Mouse (Mus musculus) heart, embryonic 12.5 days (tissue): Measurements from ENCODE around the gene Coro1b. TPM values are rescaled to one million over a fixed set of nuclear protein-coding genes. Genes with fewer than 3 reads are reported as not detected.

Source experiments
- ATAC-seq: fragments of 200-750 bp; cut with Nextera tagmentation; 2 replicates; pipeline ENCODE4 v1.8.0; 2017; ENCODE audit warnings: moderate TSS enrichment, moderate library complexity; ENCODE audit not compliant: insufficient number of reproducible peaks, low FRiP score
- H3K27ac ChIP-seq: fragments of 300-500 bp; sonication (generic); 2 replicates; pipeline ENCODE4 v1.5.1; 2016; ENCODE audit warnings: mild to moderate bottlenecking, moderate library complexity; ENCODE audit not compliant: poor library complexity, severe bottlenecking
- H3K27me3 ChIP-seq: fragments of 300-500 bp; sonication (generic); replicated peaks from 2 replicates; pipeline ENCODE4 v1.6.1; 2016; ENCODE audit warnings: mild to moderate bottlenecking, moderate library complexity
- H3K36me3 ChIP-seq: fragments of 300-500 bp; sonication (generic); 2 replicates; pipeline ENCODE4 v1.6.1; 2016; ENCODE audit warnings: mild to moderate bottlenecking, moderate library complexity
- H3K4me1 ChIP-seq: fragments of 300-500 bp; sonication (generic); replicated peaks from 2 replicates; pipeline ENCODE4 v1.6.1; 2016; ENCODE audit warnings: mild to moderate bottlenecking
- H3K4me2 ChIP-seq: fragments of 300-500 bp; sonication (generic); 2 replicates; pipeline ENCODE4 v1.6.1; 2016; ENCODE audit warnings: mild to moderate bottlenecking, moderate library complexity
- H3K4me3 ChIP-seq: fragments of 300-500 bp; sonication (generic); 2 replicates; pipeline ENCODE4 v1.5.1; 2016; ENCODE audit warnings: mild to moderate bottlenecking
- H3K9ac ChIP-seq: fragments of 300-500 bp; sonication (generic); 2 replicates; pipeline ENCODE4 v1.6.1; 2016; ENCODE audit warnings: mild to moderate bottlenecking, moderate library complexity
- H3K9me3 ChIP-seq: fragments of 300-500 bp; sonication (generic); replicated peaks from 2 replicates; pipeline ENCODE4 v1.6.1; 2016; ENCODE audit warnings: mild to moderate bottlenecking, moderate library complexity
- WGBS: fragments of 180-500 bp; shearing (Covaris S2); methylation state at CpG from one replicate; pipeline ENCODE4 v1.1.7; 2016; 5-methylcytosine and 5-hydroxymethylcytosine counted together
- polyA plus RNA-seq: library from polyadenylated mRNA; unstranded; fragments of >200 nt; fragmentation: Nextera tagmentation; extraction: Ambion mirVana; gene quantifications from 2 replicates; pipeline ENCODE4 v1.2.1, GENCODE M21; 2016

Gene Coro1b
- polyA plus RNA-seq, 1 experiment from 2014 or later: 122 TPM

DNA sequence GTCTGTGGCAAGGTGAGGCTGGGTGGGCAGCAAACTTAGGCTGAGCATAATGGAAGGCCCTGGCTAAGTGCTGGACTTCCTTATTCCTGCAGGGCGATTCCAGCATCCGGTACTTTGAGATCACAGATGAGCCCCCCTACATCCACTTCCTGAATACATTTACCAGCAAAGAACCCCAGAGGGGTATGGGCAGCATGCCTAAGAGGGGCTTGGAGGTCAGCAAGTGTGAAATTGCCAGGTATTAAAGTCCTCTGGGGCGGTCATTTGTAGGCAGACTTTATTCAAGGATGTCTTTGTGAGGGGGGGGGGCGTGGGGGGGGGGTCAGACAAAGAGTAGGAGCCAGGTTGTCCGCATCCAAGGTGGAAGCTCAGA, 3.1 kb downstream of the Coro1b start:
- 72% methylated on average over 5 of the region's 5 CpGs for WGBS
- Histone ChIP-seq H3K36me3 (peaks cover 52% of the 10 kb centered on the region), H3K27me3 (no peaks in the 10 kb centered on the region), H3K4me3 (no peak overlapping the region), H3K9me3 (no peaks in the 10 kb centered on the region), H3K4me1 (peaks cover 57% of the 10 kb centered on the region), H3K4me2 (no peak overlapping the region), H3K9ac (peak overlapping the region; percentile 7; the same call in 1 of the 2 replicates), H3K27ac (no peak overlapping the region)
- ATAC-seq: no peak

DNA sequence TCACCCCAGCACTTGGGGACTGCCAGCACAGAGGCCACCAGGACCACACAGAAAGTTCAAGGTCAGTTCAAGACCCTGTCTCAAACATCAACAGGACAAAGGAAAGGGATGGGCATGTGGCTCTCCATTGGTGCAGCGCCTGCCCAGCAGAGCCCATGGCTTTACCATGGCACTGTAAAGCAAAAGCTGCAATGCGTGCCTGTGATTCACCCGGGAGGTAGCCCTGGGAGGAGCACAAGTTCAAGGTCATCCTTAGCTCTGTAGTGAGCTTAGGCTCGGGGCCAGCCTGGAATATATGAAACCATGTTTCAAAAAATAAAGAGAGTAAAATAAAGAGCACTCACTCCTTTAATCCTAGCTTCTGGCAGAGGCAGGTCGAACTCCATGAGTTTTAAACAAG, 3.5 kb downstream of the Coro1b start:
- no peak overlapping the region for H3K9ac ChIP-seq

GRCm38 (mm10) chr19:4152445-4153231, 4.2 kb downstream of the Coro1b start:
- Histone ChIP-seq H3K9me3 (no peaks in the 10 kb centered on the region), H3K4me3 (no peak overlapping the region), H3K27me3 (no peaks in the 10 kb centered on the region), H3K27ac (no peak overlapping the region), H3K36me3 (peaks cover 63% of the 10 kb centered on the region), H3K4me1 (peaks cover 57% of the 10 kb centered on the region), H3K9ac (no peak overlapping the region), H3K4me2 (no peak overlapping the region)
- ATAC-seq: no peak
- 84% methylated on average over 8 of the region's 8 CpGs for WGBS

More for the DNA sequence above, 3.5 kb downstream of the Coro1b start:
- H3K4me1 ChIP-seq: peaks cover 57% of the 10 kb centered on the region
- ATAC-seq: no peak
- H3K27me3 ChIP-seq: no peaks in the 10 kb centered on the region
- peak overlapping the region; percentile 4; the same call in 1 of the 2 replicates for H3K27ac ChIP-seq
- H3K9me3 ChIP-seq: no peaks in the 10 kb centered on the region
- no peak overlapping the region for H3K4me3 ChIP-seq
- whole genome bisulfite sequencing: 85% methylated on average over 5 of the region's 5 CpGs
- H3K4me2 ChIP-seq: no peak overlapping the region
- H3K36me3 ChIP-seq: peaks cover 56% of the 10 kb centered on the region

DNA sequence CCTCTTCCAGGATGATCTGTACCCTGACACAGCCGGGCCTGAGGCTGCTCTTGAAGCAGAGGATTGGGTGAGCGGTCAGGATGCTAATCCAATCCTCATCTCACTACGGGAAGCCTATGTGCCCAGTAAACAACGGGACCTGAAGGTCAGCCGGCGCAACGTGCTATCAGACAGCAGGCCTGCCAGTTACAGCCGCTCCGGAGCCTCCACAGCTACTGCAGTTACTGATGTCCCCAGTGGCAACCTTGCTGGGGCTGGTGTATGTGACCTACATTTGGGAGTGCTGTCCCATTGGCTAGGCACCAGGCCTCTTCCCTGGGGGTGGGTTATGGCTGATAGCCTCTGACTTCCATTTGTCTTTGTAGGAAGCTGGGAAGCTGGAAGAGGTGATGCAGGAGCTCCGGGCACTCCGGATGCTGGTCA, 4.8 kb downstream of the Coro1b start, which contains the start of gene Ptprcap:
TSS of gene Ptprcap (plus strand) at position 373 of the 423 bp plus-strand sequence.
- no peak within 1 kb of the TSS for H3K9ac ChIP-seq
- peaks cover 52% of the 10 kb centered on the region for H3K4me1 ChIP-seq
- peaks cover 69% of the 10 kb centered on the region for H3K36me3 ChIP-seq
- H3K9me3 ChIP-seq: no peaks in the 10 kb centered on the region
- ATAC-seq: no peak
- H3K27ac ChIP-seq: no peak within 1 kb of the TSS
- WGBS: 52% methylated on average over 11 of the region's 11 CpGs
- no peaks in the 10 kb centered on the region for H3K27me3 ChIP-seq
- no peak within 1 kb of the TSS for H3K4me3 ChIP-seq
- H3K4me2 ChIP-seq: no peak within 1 kb of the TSS

- 71% methylated on average over 13 of the region's 13 CpGs for WGBS
- no peak overlapping the region for H3K4me2 ChIP-seq
- H3K9ac ChIP-seq: no peak overlapping the region
- H3K4me1 ChIP-seq: peaks cover 44% of the 10 kb centered on the region
- no peaks in the 10 kb centered on the region for H3K9me3 ChIP-seq
- peaks cover 83% of the 10 kb centered on the region for H3K36me3 ChIP-seq
- H3K27me3 ChIP-seq: no peaks in the 10 kb centered on the region
- no peak overlapping the region for H3K27ac ChIP-seq
- ATAC-seq: no peak
- no peak overlapping the region for H3K4me3 ChIP-seq
Observed at GRCm38 (mm10) chr19:4154437-4155222, 6.2 kb downstream of the Coro1b start.

- no peaks in the 10 kb centered on the region for H3K9me3 ChIP-seq
- H3K27ac ChIP-seq: 0 out of 2 replicates have a peak overlapping the region, but pooled peaks have one; percentile 10
- no peak for ATAC-seq
- no peaks in the 10 kb centered on the region for H3K27me3 ChIP-seq
- peaks cover 81% of the 10 kb centered on the region for H3K36me3 ChIP-seq
- H3K9ac ChIP-seq: no peak overlapping the region
- H3K4me2 ChIP-seq: no peak overlapping the region
- no peak overlapping the region for H3K4me3 ChIP-seq
- 82% methylated on average over 6 of the region's 6 CpGs for WGBS
- H3K4me1 ChIP-seq: peaks cover 38% of the 10 kb centered on the region
Observed at GRCm38 (mm10) chr19:4155223-4156072, 7.0 kb downstream of the Coro1b start.

DNA sequence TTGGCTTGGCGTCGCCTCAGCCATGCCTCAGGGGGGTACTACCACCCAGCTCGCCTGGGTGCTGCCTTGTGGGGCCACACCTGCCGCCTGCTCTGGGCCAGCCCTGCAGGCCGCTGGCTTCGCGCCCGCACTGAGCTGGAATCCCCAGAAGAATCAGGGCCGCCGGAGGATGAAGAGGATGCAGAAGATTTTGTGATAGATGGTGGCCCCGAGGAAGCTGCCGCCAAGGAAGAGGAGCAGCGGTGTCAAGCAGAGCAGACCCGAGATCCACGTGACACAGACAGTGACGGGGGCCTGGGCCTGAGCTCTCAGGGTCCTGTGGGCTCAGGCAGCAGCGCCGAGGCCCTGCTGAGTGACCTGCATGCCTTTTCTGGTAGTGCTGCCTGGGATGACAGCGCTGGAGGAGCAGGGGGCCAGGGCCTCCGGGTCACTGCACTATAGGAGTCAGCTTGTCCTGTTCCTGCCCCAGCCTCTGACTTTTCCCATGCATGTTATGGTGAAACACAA, 7.7 kb downstream of the Coro1b start:
- WGBS: 74% methylated on average over 20 of the region's 20 CpGs
- peaks cover 81% of the 10 kb centered on the region for H3K36me3 ChIP-seq

DNA sequence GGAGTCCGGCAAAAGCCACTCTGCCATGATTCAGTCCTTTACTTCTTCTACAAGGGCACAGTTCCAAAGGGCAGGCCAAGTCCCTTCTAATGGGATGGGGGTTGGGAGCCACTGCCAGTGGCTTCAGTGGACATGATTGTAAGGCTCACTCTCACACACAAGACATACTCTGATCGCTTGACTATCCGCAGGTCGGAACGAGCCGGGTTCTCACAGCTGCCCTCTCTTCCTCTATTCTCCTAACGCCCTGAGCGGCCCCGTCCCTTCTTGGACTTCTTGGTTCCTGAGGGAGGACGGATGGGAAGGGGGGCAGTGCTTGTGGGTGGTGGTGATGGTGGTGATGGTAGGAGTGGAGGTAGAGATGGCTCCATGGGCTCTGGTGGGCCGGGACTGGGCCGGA, 8.4 kb downstream of the Coro1b start:
- Histone ChIP-seq H3K4me1 (peaks cover 26% of the 10 kb centered on the region), H3K9me3 (no peaks in the 10 kb centered on the region), H3K4me3 (no peak overlapping the region), H3K9ac (no peak overlapping the region), H3K4me2 (no peak overlapping the region), H3K27me3 (no peaks in the 10 kb centered on the region), H3K27ac (no peak overlapping the region), H3K36me3 (peaks cover 81% of the 10 kb centered on the region)
- ATAC-seq: no peak
- WGBS: 92% methylated on average over 12 of the region's 12 CpGs

More for the DNA sequence above, 7.7 kb downstream of the Coro1b start:
- no peak overlapping the region for H3K9ac ChIP-seq
- H3K9me3 ChIP-seq: no peaks in the 10 kb centered on the region
- H3K4me3 ChIP-seq: no peak overlapping the region
- H3K4me1 ChIP-seq: peaks cover 32% of the 10 kb centered on the region
- H3K4me2 ChIP-seq: no peak overlapping the region
- H3K27me3 ChIP-seq: no peaks in the 10 kb centered on the region
- H3K27ac ChIP-seq: 0 out of 2 replicates have a peak overlapping the region, but pooled peaks have one; percentile 10
- ATAC-seq: no peak

GRCm38 (mm10) chr19:4159049-4159448, 10.6 kb downstream of the Coro1b start:
- no peak overlapping the region for H3K9ac ChIP-seq
- peaks cover 22% of the 10 kb centered on the region for H3K4me1 ChIP-seq
- WGBS: 95% methylated on average over 8 of the region's 8 CpGs
- no peaks in the 10 kb centered on the region for H3K9me3 ChIP-seq
- H3K36me3 ChIP-seq: peaks cover 63% of the 10 kb centered on the region
- no peak for ATAC-seq
- no peak overlapping the region for H3K4me2 ChIP-seq
- H3K4me3 ChIP-seq: no peak overlapping the region
- H3K27me3 ChIP-seq: no peaks in the 10 kb centered on the region
- H3K27ac ChIP-seq: no peak overlapping the region

- Histone ChIP-seq H3K27ac (peak within 1 kb of the TSS; percentile 41), H3K4me3 (peak within 1 kb of the TSS; percentile 73), H3K9me3 (no peaks in the 10 kb centered on the region), H3K36me3 (peaks cover 38% of the 10 kb centered on the region), H3K4me1 (peaks cover 24% of the 10 kb centered on the region), H3K27me3 (no peaks in the 10 kb centered on the region), H3K4me2 (peak within 1 kb of the TSS; percentile 95), H3K9ac (peak within 1 kb of the TSS; percentile 93)
- peak; percentile 85 for ATAC-seq
- 6% methylated on average over 42 of the region's 42 CpGs for WGBS
Observed at GRCm38 (mm10) chr19:4162646-4163542, 14.5 kb downstream of the Coro1b start, which contains the start of gene Rps6kb2. Rps6kb2 (minus strand) TSS chr19:4163354.
